Comparison of ENCODE assay signal across 8 mouse cellular contexts in the genomic region with DNA sequence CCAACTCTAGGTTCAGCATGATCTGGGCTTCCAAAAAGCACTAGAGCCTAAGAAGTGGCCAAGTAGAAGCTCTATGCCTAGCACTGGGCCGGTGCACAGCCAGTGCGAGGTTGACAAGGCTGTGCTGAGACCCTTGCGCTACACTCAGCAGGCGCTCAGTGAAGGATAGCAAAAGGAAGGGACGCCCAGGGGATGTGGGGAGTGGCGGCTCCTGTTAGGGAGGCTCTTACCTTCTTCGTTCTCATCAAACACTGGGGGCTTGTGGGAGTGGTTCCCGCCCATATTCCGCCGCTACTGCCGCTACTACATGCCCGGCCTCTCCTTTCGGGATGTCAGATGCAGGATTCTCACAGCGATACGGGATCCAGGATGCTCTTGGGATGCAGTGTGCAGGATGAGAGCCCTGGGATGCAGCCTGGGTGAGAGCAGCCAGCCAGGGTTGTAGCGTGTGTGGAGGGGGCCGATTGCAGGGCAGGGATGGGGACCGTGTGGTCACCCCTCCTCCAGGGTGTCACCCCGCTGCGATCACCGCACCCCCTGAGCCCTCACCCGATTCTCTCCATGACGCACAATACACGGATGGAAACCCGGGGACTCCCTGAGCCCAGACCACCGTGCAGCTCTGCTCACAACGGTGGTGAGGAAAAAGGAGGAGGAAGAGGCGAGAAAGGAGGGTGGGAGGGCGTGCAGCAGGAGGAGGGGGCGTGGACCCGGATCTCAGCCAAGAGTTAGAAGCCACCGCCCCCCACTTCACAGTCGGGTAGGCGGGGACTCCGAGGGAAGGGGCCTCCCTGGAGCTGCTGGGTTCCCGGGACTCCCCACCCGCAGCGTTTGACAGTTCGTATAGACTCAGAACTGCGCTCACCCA. TPM values are rescaled to one million over a fixed set of nuclear protein-coding genes. Genes with fewer than 3 reads are reported as not detected.
DNase-seq lines count a peak whose midpoint lies in the region; ATAC-seq lines count a peak whose summit lies in the region.

A gene (minus strand): TSS at position 667 of the 868 bp plus-strand sequence.

- H3K27ac ChIP-seq in liver, embryonic 15.5 days (replicated peaks), result no peak within 1 kb of the TSS

- no peaks in the 10 kb centered on the region for H3K4me1 ChIP-seq in liver, embryonic 15.5 days (replicated peaks)

- H3K4me3 ChIP-seq in liver, embryonic 15.5 days (replicated peaks), result no peak within 1 kb of the TSS

- H3K36me3 ChIP-seq in liver, embryonic 15.5 days (replicated peaks), result no peaks in the 10 kb centered on the region

- no peak for DNase-seq in cerebellum, adult 9-11 months
- DNase-seq in WW6 (ENCODE audit: low read depth, low spot score), result peak; percentile 36
- DNase-seq in frontal cortex, postnatal 14 days (ENCODE audit: low spot score in 2 of 2), result peak; percentile 17 to 28
- peak; percentile 38 to 41 for DNase-seq in kidney, adult 8-10 months
- DNase-seq in right cerebral cortex, postnatal 4 days, result peak; percentile 72
- DNase-seq in spleen, adult 12 weeks (ENCODE audit: low spot score), result no peak

- 2% methylated on average over 40 of the region's 40 CpGs for WGBS in liver, embryonic 15.5 days (ENCODE audit: insufficient replicate concordance)

- 0 out of 2 replicates have a peak, but pooled peaks have one; percentile 19 for ATAC-seq in cerebellum, adult (ENCODE audit: insufficient number of reproducible peaks, low FRiP score, low TSS enrichment)
- ATAC-seq in liver, embryonic 15.5 days (ENCODE audit: insufficient read depth), result no peak

- no peak within 1 kb of the TSS for H3K9ac ChIP-seq in liver, embryonic 15.5 days

- H3K4me2 ChIP-seq in liver, embryonic 15.5 days, result peak within 1 kb of the TSS; percentile 32

- peaks cover 38% of the 10 kb centered on the region for H3K27me3 ChIP-seq in liver, embryonic 15.5 days

- no peaks in the 10 kb centered on the region for H3K9me3 ChIP-seq in liver, embryonic 15.5 days (replicated peaks)

RNA-seq across cellular contexts. Expression of the gene that starts here (rescaled TPM):
- 0.30 and 0.38 TPM in 2 replicates for polyA plus RNA-seq in liver, embryonic 15.5 days (2015; fragmentation: Nextera tagmentation; extraction: Ambion mirVana)

Comparison
In these comparisons a context has a peak if more than half of its experiments do, and no peak if none do; other contexts are left out.
1. DNase-seq: peak in WW6 (single experiment), frontal cortex, postnatal 14 days (2 of 2), kidney, adult 8-10 months (2 of 2) and right cerebral cortex, postnatal 4 days (single experiment); none in cerebellum, adult 9-11 months (single experiment) and spleen, adult 12 weeks (single experiment).